Mouse (Mus musculus): ENCODE measurements around the gene Ccdc51. TPM values are rescaled to one million over a fixed set of nuclear protein-coding genes. Genes with fewer than 3 reads are reported as not detected.
"Not testable (repeated sequence)": the region's sequence is repeated elsewhere in the genome, so short reads cannot be mapped to it uniquely, and the experiment has no call there.

The Ccdc51 gene
- polyA plus RNA-seq, 1 experiment from 2014 or later, result 11.2 TPM

- no peaks in the 10 kb centered on the region; the same call in 1 of the 2 replicates for H3K4me1 ChIP-seq (replicated peaks; ENCODE audit: control insufficient read depth, insufficient read depth, low read length)
- WGBS, result 41% methylated on average over 2 of the region's 2 CpGs
- H3K9ac ChIP-seq (ENCODE audit: low read length), result no peak overlapping the region
- no peaks in the 10 kb centered on the region for H3K27me3 ChIP-seq (ENCODE audit: control insufficient read depth, insufficient read depth, low read depth, low read length)
- no peak overlapping the region for H3K4me2 ChIP-seq (ENCODE audit: low read depth, low read length)
- no peak for ATAC-seq (ENCODE audit: low read depth)
- no peaks in the 10 kb centered on the region for H3K9me3 ChIP-seq (ENCODE audit: control insufficient read depth, low read length)
- peaks cover 1% of the 10 kb centered on the region; the same call in 1 of the 2 replicates for H3K36me3 ChIP-seq (ENCODE audit: control insufficient read depth, insufficient read depth, low read length)
- no peak overlapping the region for H3K4me3 ChIP-seq (ENCODE audit: low read length)
- no peak overlapping the region for H3K27ac ChIP-seq (ENCODE audit: low read length)
Measured at GRCm38 (mm10) chr9:109122553-109123085, 40.3 kb downstream of the Ccdc51 start.

GRCm38 (mm10) chr9:109123266-109123665 lies 41.0 kb downstream of the Ccdc51 start:
- Histone ChIP-seq H3K36me3 (ENCODE audit: control insufficient read depth, insufficient read depth, low read length) (no peaks in the 10 kb centered on the region; the same call in 1 of the 2 replicates), H3K27me3 (ENCODE audit: control insufficient read depth, insufficient read depth, low read depth, low read length) (no peaks in the 10 kb centered on the region), H3K4me3 (ENCODE audit: low read length) (no peak overlapping the region), H3K9ac (ENCODE audit: low read length) (no peak overlapping the region), H3K4me2 (ENCODE audit: low read depth, low read length) (no peak overlapping the region), H3K9me3 (ENCODE audit: control insufficient read depth, low read length) (no peaks in the 10 kb centered on the region), H3K27ac (ENCODE audit: low read length) (no peak overlapping the region), H3K4me1 (replicated peaks; ENCODE audit: control insufficient read depth, insufficient read depth, low read length) (no peaks in the 10 kb centered on the region; the same call in 1 of the 2 replicates)
- 32% methylated on average over 6 of the region's 6 CpGs for WGBS
- no peak for ATAC-seq (ENCODE audit: low read depth)

DNA sequence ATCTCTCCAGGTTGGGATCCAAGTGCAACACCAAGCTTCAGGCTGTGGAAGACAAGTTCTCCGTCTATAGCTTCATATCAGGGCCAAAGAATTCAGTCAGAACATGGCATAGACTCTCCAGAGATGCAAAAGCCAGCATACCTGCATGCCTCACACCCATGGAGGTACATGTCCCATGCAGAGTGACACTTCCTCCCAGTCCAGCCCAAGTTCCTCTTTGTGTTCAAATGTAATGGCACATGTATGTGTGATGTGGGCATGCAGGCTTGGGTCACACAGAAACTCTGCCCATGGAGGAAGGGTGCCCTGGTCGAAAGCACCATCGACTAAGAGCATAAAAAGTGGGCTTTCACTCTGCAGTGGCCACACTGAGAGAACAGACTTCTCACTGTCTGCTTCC lies 41.9 kb downstream of the Ccdc51 start:
- no peak overlapping the region for H3K4me3 ChIP-seq (ENCODE audit: low read length)
- H3K9ac ChIP-seq (ENCODE audit: low read length), result no peak overlapping the region
- ATAC-seq (ENCODE audit: low read depth), result no peak
- H3K36me3 ChIP-seq (ENCODE audit: control insufficient read depth, insufficient read depth, low read length), result no peaks in the 10 kb centered on the region; the same call in 1 of the 2 replicates
- H3K9me3 ChIP-seq (ENCODE audit: control insufficient read depth, low read length), result no peaks in the 10 kb centered on the region
- H3K4me1 ChIP-seq (replicated peaks; ENCODE audit: control insufficient read depth, insufficient read depth, low read length), result no peaks in the 10 kb centered on the region; the same call in 1 of the 2 replicates
- H3K27ac ChIP-seq (ENCODE audit: low read length), result no peak overlapping the region
- WGBS, result 79% methylated on average over 3 of the region's 3 CpGs
- no peaks in the 10 kb centered on the region for H3K27me3 ChIP-seq (ENCODE audit: control insufficient read depth, insufficient read depth, low read depth, low read length)
- no peak overlapping the region for H3K4me2 ChIP-seq (ENCODE audit: low read depth, low read length)

DNA sequence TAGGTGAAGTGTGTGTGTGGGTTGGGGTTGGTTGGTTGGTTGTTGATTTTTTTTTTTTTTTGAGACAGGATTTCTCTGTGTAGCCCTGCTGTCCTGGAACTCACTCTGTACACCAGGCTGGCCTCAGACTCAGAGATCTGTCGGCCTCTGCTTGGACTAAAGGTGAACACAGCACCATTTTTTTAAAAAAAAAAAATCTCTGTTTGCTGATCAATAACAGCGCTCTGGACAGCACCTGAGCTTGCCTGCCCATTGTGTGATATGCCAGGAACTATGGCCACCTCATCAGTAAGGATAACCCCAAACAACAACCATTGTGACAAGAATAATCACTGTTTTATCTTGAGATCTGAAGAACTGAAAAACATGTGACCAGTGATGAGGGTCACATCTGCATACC lies 42.8 kb downstream of the Ccdc51 start:
- Histone ChIP-seq H3K27me3 (ENCODE audit: control insufficient read depth, insufficient read depth, low read depth, low read length) (no peaks in the 10 kb centered on the region), H3K27ac (ENCODE audit: low read length) (no peak overlapping the region), H3K9ac (ENCODE audit: low read length) (no peak overlapping the region), H3K4me2 (ENCODE audit: low read depth, low read length) (no peak overlapping the region), H3K4me3 (ENCODE audit: low read length) (no peak overlapping the region), H3K9me3 (ENCODE audit: control insufficient read depth, low read length) (no peaks in the 10 kb centered on the region), H3K4me1 (replicated peaks; ENCODE audit: control insufficient read depth, insufficient read depth, low read length) (no peaks in the 10 kb centered on the region; the same call in 1 of the 2 replicates), H3K36me3 (ENCODE audit: control insufficient read depth, insufficient read depth, low read length) (no peaks in the 10 kb centered on the region)
- whole genome bisulfite sequencing, result 59% methylated on average over 2 of the region's 2 CpGs
- ATAC-seq (ENCODE audit: low read depth), result no peak

- WGBS, result 61% methylated on average over 3 of the region's 3 CpGs
- no peak for ATAC-seq (ENCODE audit: low read depth)
Measured at GRCm38 (mm10) chr9:109125481-109125880, 43.2 kb downstream of the Ccdc51 start.

GRCm38 (mm10) chr9:109127076-109127475 lies 44.8 kb downstream of the Ccdc51 start:
- no peaks in the 10 kb centered on the region; the same call in 1 of the 2 replicates for H3K4me1 ChIP-seq (replicated peaks; ENCODE audit: control insufficient read depth, insufficient read depth, low read length)
- 56% methylated on average over 4 of the region's 4 CpGs for WGBS
- no peak for ATAC-seq (ENCODE audit: low read depth)
- H3K4me3 ChIP-seq (ENCODE audit: low read length), result no peak overlapping the region
- H3K27ac ChIP-seq (ENCODE audit: low read length), result no peak overlapping the region
- H3K9me3 ChIP-seq (ENCODE audit: control insufficient read depth, low read length), result no peaks in the 10 kb centered on the region
- no peak overlapping the region for H3K9ac ChIP-seq (ENCODE audit: low read length)
- no peaks in the 10 kb centered on the region for H3K27me3 ChIP-seq (ENCODE audit: control insufficient read depth, insufficient read depth, low read depth, low read length)
- no peaks in the 10 kb centered on the region for H3K36me3 ChIP-seq (ENCODE audit: control insufficient read depth, insufficient read depth, low read length)
- H3K4me2 ChIP-seq (ENCODE audit: low read depth, low read length), result no peak overlapping the region

More at GRCm38 (mm10) chr9:109125481-109125880, 43.2 kb downstream of the Ccdc51 start:
- Histone ChIP-seq H3K9ac (ENCODE audit: low read length) (no peak overlapping the region), H3K4me2 (ENCODE audit: low read depth, low read length) (no peak overlapping the region), H3K27ac (ENCODE audit: low read length) (no peak overlapping the region), H3K4me3 (ENCODE audit: low read length) (no peak overlapping the region), H3K9me3 (ENCODE audit: control insufficient read depth, low read length) (no peaks in the 10 kb centered on the region), H3K36me3 (ENCODE audit: control insufficient read depth, insufficient read depth, low read length) (no peaks in the 10 kb centered on the region), H3K27me3 (ENCODE audit: control insufficient read depth, insufficient read depth, low read depth, low read length) (no peaks in the 10 kb centered on the region), H3K4me1 (replicated peaks; ENCODE audit: control insufficient read depth, insufficient read depth, low read length) (no peaks in the 10 kb centered on the region; the same call in 1 of the 2 replicates)

GRCm38 (mm10) chr9:109128211-109128610 lies 45.9 kb downstream of the Ccdc51 start:
- H3K9ac ChIP-seq (ENCODE audit: low read length), result no peak overlapping the region
- no peaks in the 10 kb centered on the region for H3K27me3 ChIP-seq (ENCODE audit: control insufficient read depth, insufficient read depth, low read depth, low read length)
- no peak for ATAC-seq (ENCODE audit: low read depth)
- H3K27ac ChIP-seq (ENCODE audit: low read length), result no peak overlapping the region
- no peak overlapping the region for H3K4me2 ChIP-seq (ENCODE audit: low read depth, low read length)
- no peak overlapping the region for H3K4me3 ChIP-seq (ENCODE audit: low read length)
- H3K4me1 ChIP-seq (replicated peaks; ENCODE audit: control insufficient read depth, insufficient read depth, low read length), result no peaks in the 10 kb centered on the region; the same call in 1 of the 2 replicates
- WGBS, result 44% methylated on average over 3 of the region's 3 CpGs
- H3K9me3 ChIP-seq (ENCODE audit: control insufficient read depth, low read length), result no peaks in the 10 kb centered on the region
- no peaks in the 10 kb centered on the region for H3K36me3 ChIP-seq (ENCODE audit: control insufficient read depth, insufficient read depth, low read length)

DNA sequence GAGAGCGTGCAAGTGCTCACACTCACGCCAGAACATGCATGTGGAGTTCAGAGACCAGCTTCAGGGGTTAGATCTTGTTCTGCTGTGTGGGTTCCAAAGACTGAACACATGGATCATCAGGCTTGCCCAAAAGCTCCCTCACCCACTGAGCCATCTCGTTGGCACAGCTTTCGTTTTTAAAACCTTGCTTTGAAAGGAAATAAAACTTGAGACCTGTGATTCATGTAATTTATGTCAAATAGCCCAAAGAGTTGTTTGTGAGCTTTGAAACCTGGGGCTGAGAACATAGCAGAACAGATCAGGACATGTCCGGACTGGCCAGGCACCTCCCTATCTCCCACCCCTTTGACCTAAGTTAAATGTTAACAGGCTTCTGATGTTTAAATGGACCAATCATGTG lies 47.8 kb downstream of the Ccdc51 start:
- WGBS, result 84% methylated on average over 5 of the region's 5 CpGs
- no peak overlapping the region for H3K4me3 ChIP-seq (ENCODE audit: low read length)

GRCm38 (mm10) chr9:109140414-109140813 lies 58.1 kb downstream of the Ccdc51 start:
- not testable (repeated sequence) for H3K27ac ChIP-seq (ENCODE audit: low read length); ATAC-seq (ENCODE audit: low read depth); H3K36me3 ChIP-seq (ENCODE audit: control insufficient read depth, insufficient read depth, low read length); H3K4me3 ChIP-seq (ENCODE audit: low read length); H3K4me2 ChIP-seq (ENCODE audit: low read depth, low read length); H3K27me3 ChIP-seq (ENCODE audit: control insufficient read depth, insufficient read depth, low read depth, low read length); H3K9ac ChIP-seq (ENCODE audit: low read length); H3K9me3 ChIP-seq (ENCODE audit: control insufficient read depth, low read length); H3K4me1 ChIP-seq (replicated peaks; ENCODE audit: control insufficient read depth, insufficient read depth, low read length)
- 66% methylated on average over 4 of the region's 4 CpGs for WGBS

More for the DNA sequence above, 47.8 kb downstream of the Ccdc51 start:
- no peak overlapping the region for H3K4me2 ChIP-seq (ENCODE audit: low read depth, low read length)
- ATAC-seq (ENCODE audit: low read depth), result no peak
- H3K27me3 ChIP-seq (ENCODE audit: control insufficient read depth, insufficient read depth, low read depth, low read length), result no peaks in the 10 kb centered on the region
- H3K27ac ChIP-seq (ENCODE audit: low read length), result no peak overlapping the region
- H3K9me3 ChIP-seq (ENCODE audit: control insufficient read depth, low read length), result no peaks in the 10 kb centered on the region
- no peaks in the 10 kb centered on the region for H3K4me1 ChIP-seq (replicated peaks; ENCODE audit: control insufficient read depth, insufficient read depth, low read length)
- H3K36me3 ChIP-seq (ENCODE audit: control insufficient read depth, insufficient read depth, low read length), result no peaks in the 10 kb centered on the region
- no peak overlapping the region for H3K9ac ChIP-seq (ENCODE audit: low read length)
